Mouse (Mus musculus) layer of hippocampus, postnatal 10 days (tissue): ENCODE data around the gene Optn. TPM values are rescaled to one million over a fixed set of nuclear protein-coding genes. Genes with fewer than 3 reads are reported as not detected.
A peak's percentile ranks its signal among the peaks of the same experiment; 100 is the strongest.

ENCODE experiments used
- DNase-seq, 2 experiments: peaks; one replicate each; pipeline ENCODE4 v3.0.0; 2021; ENCODE audit warnings: low spot score in 2 of 2
- total RNA-seq, 2 experiments: library from RNA; stranded (reverse); gene quantifications; 2 replicates each; pipeline ENCODE4 v1.2.3; 2021

Optn gene
- total RNA-seq, 2 experiments from 2014 or later: 19.2 to 19.4 TPM

DNA sequence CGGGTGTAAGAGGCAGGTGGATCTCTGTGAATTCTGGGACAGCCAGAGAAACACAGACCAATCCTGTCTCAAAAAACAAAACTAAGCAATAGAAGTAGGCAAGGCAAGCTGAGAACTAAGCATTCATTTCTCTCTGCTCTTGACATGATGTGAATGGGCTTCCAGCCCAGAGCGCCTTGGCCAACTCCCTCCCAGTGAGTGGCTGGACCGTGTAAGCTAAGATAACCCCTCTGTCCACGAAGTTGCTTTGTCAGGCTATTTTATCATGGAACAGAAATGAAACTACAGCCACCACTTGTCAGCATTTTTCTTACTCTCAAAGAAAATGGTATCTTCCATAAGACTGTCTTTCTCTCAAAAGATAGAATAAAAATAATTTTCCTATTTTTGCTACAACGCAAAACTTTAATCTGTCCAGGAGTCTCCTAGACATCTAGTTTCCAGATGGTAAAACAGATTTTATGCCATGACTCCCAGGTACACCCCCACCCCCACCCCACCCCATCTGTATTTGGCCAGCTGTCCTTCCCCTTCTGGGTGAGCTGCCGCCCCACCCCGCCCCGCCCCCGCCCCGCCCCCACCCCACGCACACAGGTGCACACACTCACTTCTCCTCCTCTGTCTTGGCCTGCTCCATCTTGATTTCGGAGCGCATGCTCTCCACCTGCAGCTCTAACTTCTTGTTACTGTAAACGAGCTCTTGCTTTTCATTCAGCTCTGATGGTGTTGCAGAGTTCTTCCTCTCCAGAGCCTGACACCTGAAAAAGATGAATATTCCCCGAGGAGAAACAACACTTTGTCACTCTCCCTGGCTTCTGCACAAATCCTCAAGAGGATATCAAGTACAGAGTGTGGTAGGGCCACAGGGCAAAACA is 30.1 kb downstream of the Optn start:
- DNase-seq: no peak

GRCm38 (mm10) chr2:5032665-5033064 is 31.2 kb downstream of the Optn start:
- no peak for DNase-seq

DNA sequence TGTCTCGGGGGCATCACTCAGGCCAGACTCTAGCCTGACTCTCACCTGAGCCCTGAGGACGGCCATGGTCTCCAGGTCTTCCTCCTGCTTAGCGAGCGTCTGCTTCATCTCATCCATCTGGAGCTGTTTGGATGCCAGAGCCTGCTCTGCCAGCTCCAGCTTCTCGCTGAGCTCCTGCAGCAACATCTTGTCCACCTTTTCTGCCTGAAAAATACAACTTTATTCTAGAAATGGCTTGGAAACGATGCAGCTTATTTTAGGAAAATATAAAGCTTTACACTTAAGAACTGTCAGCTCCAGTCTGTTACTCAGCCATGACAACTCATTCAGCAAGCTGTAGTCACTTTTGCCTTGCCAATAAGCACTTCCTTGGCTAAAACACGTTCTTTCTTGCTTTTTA is 32.6 kb downstream of the Optn start:
- no peak for DNase-seq

DNA sequence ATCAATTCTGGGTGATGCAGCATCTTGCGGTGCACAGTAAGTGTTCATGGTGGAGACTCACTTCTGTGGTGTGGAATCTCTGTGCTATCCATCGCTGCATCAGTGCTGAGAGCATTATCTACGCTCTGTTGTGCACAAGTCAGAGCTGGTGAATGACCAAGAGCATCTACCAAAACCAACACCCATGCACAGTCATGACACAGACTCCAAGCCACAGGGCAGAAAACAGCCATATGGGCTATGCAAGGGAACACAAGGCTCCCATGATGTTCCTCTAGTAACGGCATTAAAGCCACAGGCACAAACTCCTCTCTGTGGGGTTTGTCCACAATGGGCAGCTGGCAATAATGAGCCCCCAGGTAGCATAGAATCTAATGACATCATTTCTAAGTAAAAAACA is 34.0 kb downstream of the Optn start:
- DNase-seq: no peak

GRCm38 (mm10) chr2:5028047-5028446 is 35.8 kb downstream of the Optn start:
- no peak for DNase-seq

DNA sequence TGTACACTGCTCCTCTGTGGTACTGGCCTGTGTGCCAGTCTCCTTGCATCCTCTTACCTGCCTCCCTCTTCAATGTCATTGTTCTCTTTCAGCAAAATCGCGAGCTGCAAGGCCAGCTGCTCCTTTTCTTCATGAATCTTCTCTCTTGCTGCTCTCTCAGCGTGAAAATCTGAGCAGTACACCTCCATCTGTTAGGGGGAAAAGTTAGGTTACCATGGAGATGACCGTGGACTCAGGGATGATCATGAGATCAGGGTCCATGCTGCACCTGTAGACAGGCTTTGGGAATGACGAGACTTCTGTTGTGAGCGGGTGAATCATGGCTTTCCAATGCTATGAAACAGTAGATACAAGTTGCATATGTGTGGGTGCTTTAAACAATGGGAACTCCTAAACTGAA is 36.8 kb downstream of the Optn start:
- DNase-seq: no peak

- no peak for DNase-seq
These were observed 38.6 kb downstream of the Optn start for GRCm38 (mm10) chr2:5025162-5025733.

- no peak for DNase-seq
These were observed 40.0 kb downstream of the Optn start for GRCm38 (mm10) chr2:5023699-5024399.

- DNase-seq: no peak
These were observed 40.6 kb downstream of the Optn start for GRCm38 (mm10) chr2:5023275-5023674.

- DNase-seq: no peak
These were observed 44.1 kb downstream of the Optn start for GRCm38 (mm10) chr2:5019708-5020107.

- no peak for DNase-seq
These were observed 46.9 kb downstream of the Optn start for GRCm38 (mm10) chr2:5016922-5017321.

GRCm38 (mm10) chr2:5015527-5015926 is 48.3 kb downstream of the Optn start:
- no peak for DNase-seq

- no peak for DNase-seq
These were observed 49.2 kb downstream of the Optn start for GRCm38 (mm10) chr2:5014616-5015015.

DNA sequence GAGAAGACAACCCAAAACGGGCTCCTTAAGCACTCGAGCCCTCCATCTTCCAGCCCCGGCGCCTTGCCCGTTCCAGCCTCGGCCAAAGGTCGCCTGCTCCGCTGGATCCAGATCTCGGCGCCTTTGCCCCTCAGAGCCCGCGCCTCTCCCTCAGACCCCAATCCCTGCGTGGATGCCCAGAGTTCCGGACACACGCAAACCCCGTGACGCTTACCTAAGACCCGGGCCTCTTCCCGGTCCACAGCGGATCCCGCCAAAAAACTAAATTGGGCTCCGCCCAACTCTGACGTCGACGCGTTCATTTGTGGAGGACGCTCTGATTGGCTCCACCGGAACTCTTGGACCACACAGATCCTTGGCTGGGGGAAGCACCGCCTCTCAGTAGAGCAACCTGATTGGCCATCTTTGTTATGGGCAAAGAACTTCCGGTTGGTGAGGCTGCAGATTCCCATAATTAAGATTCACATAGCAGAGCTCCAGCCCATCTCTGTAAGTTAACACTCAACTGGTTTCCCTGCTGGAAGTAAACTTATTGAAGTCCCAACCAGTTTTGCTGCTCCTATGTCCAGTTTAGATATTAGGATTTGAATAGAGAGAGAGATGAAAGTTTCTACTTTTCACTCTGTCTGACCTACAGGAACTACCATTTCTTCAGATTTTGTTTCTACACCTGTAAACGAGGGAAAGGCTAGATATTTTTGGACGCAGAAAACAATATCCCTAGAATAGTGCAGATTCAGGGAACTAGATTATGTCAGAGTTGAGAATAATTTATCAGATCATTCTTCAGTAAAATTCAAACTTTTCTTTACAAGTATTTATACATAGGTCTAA is 51.1 kb downstream of the Optn start, which contains the start of gene Mcm10:
Gene Mcm10, minus strand, starts transcription at position 301 of the 834 bp plus-strand sequence.
- peak; percentile 94 for DNase-seq

DNA sequence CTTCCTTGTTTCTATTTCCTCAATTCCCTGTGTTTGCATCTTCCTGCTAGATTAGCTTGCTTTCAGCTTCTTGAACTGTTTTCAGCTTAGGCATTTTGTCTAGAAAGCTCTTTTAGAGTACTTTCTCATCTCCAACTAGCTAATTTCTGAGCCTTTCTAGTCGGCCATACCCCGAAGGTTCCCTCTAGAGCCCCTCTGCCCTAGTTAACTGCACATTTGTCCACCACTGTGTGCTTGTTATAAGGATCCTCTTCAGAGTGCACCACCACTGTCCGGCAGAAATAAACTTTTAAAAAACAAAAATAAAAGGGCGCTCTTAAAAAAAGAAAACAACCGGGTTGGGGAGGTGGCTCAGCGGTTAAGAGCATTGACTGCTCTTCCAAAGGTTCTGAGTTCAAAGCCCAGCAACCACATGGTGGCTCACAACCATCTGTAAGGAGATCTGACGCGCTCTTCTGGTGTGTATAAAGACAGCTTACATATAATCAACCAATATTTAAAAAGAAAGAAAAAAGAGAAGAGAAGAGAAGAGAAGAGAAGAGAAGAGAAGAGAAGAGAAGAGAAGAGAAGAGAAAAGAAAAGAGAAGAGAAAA is 51.9 kb downstream of the Optn start:
- no peak for DNase-seq

DNA sequence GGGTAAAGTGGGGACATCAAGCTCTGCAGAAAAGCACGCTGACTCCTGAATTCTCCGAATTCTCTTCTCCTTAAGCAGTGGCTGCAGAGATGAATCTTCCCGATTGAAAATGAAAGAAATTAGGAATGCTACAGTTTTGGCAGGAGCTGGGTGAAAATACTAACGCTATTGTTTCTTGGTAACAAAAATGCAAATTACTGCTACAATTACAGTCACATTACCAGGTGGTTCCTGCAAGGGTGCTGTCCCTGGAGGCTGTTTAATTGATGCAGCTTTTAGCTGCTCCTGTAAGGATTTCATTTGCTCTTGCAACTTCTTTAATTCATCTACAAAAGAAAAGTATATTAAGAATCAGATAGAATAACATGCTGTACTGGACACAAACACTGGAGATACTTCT is 56.7 kb downstream of the Optn start:
- no peak for DNase-seq

DNA sequence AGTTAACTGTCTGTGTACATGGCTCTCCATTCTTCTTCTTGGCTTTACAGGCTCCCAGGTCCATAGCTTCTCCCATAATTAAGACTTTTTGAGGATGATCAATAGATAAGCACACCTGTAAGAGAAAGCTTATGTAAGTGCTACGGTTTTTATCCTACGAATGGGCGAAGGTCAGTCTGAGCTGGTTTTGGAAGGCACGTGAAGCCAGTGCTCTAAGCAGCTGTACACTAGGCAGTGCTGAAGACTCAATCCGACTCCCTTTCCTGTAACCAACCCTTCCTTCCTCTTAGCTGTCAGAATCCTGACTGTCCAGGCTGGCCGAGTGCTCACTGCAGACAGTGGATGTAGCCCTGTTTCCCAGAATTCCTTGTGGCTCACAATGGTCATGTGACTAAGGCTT is 62.6 kb downstream of the Optn start:
- no peak for DNase-seq

- DNase-seq: no peak
These were observed 64.9 kb downstream of the Optn start for GRCm38 (mm10) chr2:4998905-4999304.

DNA sequence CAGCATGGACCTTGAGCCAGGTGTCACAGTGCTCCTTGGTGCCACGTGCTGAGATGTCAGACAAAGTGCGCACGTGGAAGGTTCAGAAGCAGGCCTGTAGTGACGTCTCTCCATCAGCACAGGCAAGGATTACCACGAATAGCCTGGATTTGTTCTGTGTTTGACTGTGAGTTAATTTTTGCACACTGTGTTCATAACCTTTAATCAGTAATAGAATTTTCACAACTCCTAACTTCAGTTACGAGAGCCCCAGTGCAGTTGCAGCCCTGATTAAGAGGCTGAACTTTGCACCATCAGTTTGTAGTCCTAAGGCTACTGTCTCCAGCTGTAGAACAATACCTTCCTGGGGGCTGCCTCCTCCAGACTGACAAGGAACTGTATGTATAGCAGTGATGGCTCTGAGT is 67.4 kb downstream of the Optn start:
- no peak for DNase-seq

GRCm38 (mm10) chr2:4995646-4996045 is 68.2 kb downstream of the Optn start:
- DNase-seq: no peak

DNA sequence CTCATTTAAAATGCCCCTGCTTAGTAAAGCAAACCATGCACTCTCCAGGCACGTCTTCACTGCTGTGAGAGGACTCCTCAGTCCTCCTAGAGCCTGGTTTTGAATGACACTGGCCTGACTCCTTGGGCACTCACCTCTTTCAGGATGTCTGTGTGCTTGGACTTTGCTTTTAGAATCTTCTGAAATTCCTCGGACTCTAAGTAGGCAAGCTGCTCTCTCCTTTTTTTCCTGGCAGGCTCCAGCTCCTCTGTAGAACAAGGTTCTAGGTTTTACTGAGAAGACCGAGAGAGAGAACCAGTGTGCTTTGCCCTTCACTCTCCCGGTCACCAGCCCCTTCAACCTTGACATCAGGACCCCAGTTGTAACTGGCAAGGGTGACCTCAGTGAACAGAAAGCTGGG is 69.4 kb downstream of the Optn start:
- DNase-seq: no peak
